Mouse (Mus musculus) stomach, postnatal 0 days (tissue): ENCODE data around the gene Adgrb2.

Source experiments
- CTCF ChIP-seq: IDR thresholded peaks from 2 replicates; pipeline ENCODE4 v1.5.1; 2016; ENCODE audit warnings: antibody characterized with exemption, low read depth, mild to moderate bottlenecking, moderate library complexity
- EP300 ChIP-seq: optimal IDR thresholded peaks from 2 replicates; pipeline ENCODE3; 2016; ENCODE audit warnings: antibody characterized with exemption

GRCm38 (mm10) chr4:129978930-129979329, 5.7 kb upstream of the Adgrb2 start:
- TF ChIP-seq CTCF (no peak), EP300 (no peak)
